Mouse (Mus musculus): ENCODE measurements around the gene Flii.

The Flii gene

GRCm38 (mm10) chr11:60715833-60716232 lies 11.2 kb downstream of the Flii start:
- no peak for DNase-seq (ENCODE audit: low read depth)

DNA sequence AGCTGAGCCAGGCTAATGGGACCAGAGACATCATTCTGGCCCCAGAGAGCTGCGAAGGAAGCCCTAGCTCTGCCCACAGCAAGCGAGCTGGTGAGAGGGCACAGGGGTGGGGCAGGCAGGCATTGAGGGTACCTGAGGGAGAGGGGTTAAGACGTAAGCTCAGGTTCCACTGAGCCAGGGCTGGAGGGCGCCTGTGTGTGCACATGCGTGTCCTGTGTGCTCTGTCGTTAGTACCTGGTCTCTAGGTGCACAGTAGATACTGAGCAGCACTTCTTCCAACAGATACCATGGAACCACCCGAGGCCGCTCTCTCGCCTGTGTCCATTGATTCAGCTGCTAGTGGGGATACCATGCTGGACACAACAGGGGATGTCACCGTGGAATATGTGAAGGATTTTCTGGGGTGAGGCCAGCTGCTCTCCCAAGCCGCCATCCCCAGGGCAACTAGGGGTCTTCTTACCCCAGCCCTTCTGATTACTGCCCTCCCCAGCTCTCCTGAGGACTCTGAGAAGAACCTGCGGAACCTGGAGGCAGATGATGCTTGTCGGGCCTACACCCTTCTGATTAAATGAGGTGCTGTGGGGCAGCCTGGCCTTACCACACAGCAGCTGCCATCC lies 14.3 kb downstream of the Flii start:
- no peak for DNase-seq (ENCODE audit: low read depth)

DNA sequence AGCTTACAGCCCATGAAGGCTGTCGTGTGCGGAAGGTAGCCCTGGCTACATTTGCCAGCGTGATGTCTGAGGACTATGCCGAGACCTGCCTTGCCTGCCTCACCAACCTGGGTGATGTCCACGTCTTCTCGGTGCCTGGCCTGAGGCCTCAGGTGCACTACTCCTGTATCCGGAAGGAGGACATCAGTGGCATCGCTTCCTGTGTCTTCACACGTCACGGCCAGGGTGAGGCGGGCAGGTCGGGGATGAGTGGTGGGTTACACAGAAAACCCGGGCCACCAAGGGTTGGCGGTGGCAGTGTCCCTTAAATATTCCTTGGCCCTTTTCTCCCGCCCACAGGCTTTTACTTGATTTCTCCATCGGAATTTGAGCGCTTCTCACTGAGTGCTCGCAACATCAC lies 15.0 kb downstream of the Flii start:
- no peak for DNase-seq (ENCODE audit: low read depth)

DNA sequence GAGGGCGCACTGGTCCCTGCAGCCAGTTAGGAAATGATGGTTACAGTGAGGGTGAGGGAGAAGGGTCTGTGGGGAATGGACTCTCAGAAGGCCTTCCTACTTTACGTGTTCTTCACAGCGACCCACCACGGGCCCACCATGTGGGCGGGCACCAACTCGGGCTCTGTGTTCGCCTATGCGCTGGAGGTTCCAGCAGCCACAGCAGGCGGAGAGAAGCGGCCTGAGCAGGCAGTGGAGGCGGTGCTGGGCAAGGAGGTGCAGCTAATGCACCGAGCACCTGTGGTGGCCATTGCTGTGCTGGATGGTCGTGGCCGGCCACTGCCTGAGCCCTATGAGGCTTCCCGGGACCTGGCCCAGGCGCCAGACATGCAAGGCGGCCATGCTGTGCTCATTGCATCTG lies 15.8 kb downstream of the Flii start:
- no peak for DNase-seq (ENCODE audit: low read depth)

DNA sequence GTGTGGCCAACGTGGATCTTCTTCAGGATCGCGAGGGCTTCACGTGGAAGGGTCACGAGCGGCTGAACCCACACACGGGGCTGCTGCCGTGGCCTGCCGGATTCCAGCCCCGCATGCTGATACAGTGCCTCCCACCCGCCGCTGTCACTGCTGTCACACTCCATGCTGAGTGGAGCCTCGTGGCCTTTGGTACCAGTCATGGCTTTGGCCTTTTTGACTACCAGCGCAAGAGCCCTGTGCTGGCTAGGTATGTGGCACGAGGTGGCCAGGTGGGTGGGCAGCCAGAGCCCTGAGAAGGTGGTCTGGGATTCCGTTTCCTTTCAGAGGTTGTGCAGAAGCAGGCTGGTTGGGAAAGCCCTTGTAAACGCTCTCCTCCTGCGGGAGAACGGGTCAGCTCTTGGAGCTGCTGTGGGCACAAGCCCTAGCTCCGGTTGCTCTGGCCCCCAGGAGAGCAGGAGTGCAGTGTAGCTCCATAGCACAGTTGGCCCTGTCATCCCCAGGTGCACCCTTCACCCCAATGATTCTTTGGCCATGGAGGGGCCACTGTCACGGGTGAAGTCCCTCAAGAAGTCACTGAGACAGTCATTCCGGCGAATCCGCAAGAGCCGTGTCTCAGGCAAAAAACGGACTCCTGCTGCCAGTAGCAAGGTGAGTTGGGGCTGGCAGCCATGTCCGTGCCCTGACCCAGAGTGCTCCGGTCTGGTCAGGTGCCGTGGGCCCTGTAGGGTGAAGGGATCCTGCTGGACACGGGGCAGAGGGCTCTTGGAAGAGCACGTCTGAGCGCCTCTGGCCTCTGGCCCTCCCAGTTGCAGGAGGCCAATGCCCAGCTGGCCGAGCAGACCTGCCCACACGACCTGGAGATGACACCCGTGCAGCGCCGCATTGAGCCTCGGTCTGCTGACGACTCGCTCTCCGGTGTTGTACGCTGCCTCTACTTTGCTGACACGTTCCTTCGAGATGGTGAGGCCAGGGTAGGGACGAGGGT lies 17.3 kb downstream of the Flii start:
- no peak for DNase-seq (ENCODE audit: low read depth)

DNA sequence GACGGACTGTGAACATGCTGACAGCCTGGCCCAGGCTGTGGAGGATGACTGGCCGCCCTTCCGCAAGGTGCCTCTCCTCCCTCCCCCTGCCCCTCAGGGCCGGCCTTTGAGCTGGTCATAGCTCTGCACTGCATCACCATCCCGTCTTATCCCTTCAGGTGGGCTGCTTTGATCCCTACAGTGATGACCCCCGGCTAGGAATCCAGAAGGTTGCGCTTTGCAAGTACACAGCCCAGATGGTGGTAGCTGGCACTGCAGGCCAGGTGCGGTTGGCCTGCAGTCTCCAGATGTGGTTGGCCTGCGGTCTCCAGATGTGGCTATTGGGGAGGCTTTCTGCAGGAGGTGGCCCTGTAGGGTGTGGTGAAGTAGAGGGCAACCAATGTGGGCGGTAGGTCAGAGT lies 18.4 kb downstream of the Flii start:
- no peak for DNase-seq (ENCODE audit: low read depth)

DNA sequence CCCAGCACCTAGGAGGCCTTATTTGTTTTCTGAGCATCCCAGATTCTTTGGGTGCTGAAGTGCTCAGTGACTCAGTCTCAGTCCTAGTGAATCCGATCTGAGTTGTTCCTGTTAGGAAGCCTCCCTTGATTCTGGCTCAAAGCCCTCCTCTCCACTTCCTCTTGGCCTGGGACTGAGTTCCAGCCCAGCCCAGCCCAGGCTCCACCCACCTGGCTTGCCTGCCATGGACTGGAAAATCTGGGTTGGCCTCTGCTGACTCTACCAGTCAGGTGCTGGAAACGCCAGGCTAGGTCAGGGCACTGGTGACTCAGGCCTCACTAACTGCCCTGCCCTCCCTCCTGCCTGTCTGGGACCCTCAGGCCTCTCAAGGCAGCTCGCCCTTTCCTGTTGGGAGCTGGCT lies 19.4 kb downstream of the Flii start:
- no peak for DNase-seq (ENCODE audit: low read depth)

- DNase-seq (ENCODE audit: low read depth) = no peak
These were observed 20.2 kb downstream of the Flii start for GRCm38 (mm10) chr11:60706696-60707480.

GRCm38 (mm10) chr11:60706076-60706475 lies 21.0 kb downstream of the Flii start:
- no peak for DNase-seq (ENCODE audit: low read depth)

GRCm38 (mm10) chr11:60705255-60705654 lies 21.8 kb downstream of the Flii start:
- no peak for DNase-seq (ENCODE audit: low read depth)

DNA sequence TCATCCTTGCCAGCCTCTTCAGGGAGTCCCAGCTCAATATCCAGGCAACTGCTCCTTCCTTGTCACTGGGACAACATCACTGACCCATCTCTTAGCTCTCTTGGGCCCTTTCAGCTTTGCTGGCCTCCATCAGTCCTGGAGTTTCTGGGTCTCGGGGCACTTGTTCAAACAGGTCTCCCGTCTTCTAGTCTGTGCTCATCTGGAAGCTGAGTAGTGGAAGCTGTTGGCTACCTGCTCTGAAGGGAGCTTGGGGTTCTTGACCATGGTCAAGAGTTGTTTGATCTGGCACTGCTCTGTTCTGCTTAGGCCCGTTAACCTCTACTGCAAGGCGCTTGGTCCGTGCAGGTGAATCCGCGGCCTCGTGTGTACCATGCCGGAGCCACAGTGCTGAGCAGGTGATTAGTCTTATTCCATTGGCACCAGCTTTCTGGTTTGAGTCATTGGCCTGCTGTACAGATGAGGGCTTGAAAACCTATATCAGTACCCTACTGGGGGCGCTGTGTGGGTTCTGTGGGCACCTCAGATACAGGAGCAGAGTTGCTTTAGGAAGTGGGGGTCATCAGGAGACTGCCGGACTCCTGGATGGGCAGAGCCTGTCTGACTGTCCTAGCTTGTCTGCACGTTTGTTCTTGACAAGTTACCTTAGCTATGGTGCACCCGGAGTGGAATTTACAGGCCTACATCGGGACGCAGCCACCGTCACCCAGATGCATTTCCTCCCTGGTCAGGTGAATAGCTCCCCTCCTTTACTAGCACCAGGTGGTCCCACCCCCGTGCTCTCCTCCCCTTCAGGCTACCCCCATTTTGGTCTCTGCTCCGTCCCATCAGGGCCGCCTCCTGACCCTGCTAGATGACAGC lies 22.8 kb downstream of the Flii start:
- DNase-seq (ENCODE audit: low read depth) = no peak

DNA sequence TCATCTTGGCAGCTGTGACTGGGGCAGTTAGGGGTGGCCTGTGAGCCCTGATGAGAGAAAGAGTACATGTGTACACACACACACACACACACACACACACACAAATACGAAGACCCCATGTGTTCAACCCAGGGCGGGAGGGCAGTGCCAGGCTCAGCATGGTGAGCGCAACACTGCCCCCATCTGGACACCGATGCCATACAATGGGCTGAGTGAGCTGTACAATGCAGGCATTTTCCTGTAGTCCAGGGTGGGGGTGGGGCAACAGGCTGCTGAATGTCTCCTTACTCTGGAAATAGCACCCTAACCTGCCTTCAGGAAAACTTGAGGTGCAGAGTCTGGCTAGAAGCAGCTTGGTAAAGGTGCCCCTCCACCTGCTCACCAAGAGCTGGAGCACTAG lies 23.9 kb downstream of the Flii start:
- peak; percentile 77 for DNase-seq (ENCODE audit: low read depth)

GRCm38 (mm10) chr11:60701611-60702010 lies 25.5 kb downstream of the Flii start:
- no peak for DNase-seq (ENCODE audit: low read depth)

- no peak for DNase-seq (ENCODE audit: low read depth)
These were observed 26.5 kb downstream of the Flii start for GRCm38 (mm10) chr11:60700320-60701185.

DNA sequence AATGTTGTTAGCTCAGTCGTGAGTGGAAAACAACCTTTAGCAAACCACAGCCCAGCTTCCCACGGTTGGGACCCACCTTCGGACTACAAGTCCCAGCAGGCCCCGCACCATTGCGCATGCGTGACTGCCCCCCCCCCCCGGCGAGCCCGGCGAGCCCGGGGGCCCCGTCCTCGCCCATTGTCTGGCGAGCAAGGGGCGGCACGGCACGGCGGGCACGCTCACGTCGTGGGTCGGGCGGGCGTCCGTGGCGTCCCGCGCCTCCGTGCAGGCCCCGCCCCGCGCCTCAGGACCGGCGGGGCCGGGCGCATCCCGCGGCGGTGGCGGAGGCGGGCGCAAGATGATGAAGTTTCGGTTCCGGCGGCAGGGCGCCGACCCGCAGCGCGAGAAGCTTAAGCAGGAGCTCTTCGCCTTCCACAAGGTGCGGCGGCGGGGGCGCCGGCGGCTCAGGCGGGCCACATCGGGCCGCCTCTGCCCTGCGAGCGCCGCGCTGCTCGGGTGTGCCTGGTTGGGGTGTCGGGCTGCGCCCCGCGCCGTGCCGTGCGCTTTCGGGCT lies 27.5 kb downstream of the Flii start, which contains the start of gene Llgl1:
TSS of gene Llgl1 (plus strand) at position 200 of the 552 bp plus-strand sequence.
- peak; percentile 93 for DNase-seq (ENCODE audit: low read depth)

GRCm38 (mm10) chr11:60698806-60699523 lies 28.1 kb downstream of the Flii start:
- DNase-seq (ENCODE audit: low read depth) = no peak

DNA sequence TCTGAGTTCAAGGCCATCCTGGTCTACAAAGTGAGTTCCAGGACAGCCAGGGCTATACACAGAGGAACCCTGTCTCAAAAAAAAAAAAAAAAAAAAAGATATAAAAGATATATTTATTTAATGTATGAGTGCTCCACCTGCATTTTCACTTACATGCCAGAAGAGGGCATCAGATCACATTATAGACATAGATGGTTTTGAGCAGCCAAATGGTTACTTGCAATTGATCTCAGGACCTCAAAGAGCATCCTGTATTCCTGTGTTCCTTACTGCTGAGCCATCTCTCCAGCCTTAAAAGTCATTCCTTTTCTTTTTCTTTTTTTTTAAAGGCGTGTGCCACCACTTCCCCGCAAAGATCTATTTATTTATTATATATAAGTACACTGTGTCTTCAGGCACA lies 29.5 kb downstream of the Flii start:
- peak; percentile 66 for DNase-seq (ENCODE audit: low read depth)

DNA sequence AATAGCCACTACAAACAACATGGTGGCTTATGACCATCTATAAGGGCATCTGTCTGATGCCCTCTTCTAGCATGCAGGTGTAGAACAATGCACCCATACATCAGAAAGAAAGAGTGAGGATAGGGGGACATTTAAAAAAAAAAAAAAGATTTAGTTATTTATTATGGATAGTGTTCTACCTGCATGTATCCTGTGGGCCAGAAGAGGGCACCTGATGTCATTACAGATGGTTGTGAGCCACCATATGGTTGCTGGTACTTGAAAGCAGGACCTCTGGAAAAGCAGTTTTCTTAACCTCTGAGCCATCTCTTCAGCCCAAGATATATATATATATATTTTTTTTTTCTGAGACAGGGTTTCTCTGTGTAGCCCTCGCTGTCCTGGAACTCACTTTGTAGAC lies 30.9 kb downstream of the Flii start:
- DNase-seq (ENCODE audit: low read depth) = peak; percentile 24

All from naive thymus-derived CD4-positive, alpha-beta T cell, adult 2 months (primary cell).